Mouse (Mus musculus) bone marrow, adult 2 months (tissue): ENCODE data around the gene Hist1h4d. TPM values are rescaled to one million over a fixed set of nuclear protein-coding genes. Genes with fewer than 3 reads are reported as not detected.

Source experiments
- H3K27ac ChIP-seq: fragments of 200-500 bp; 2 replicates; pipeline ENCODE4 v1.5.1; 2012; ENCODE audit warnings: low read depth, mild to moderate bottlenecking, control low read depth, inconsistent platforms, low read length; ENCODE audit not compliant: control insufficient read depth, poor library complexity, insufficient read depth
- H3K4me1 ChIP-seq: fragments of 200-500 bp; 2 replicates; pipeline ENCODE4 v1.6.1; 2011; ENCODE audit warnings: low read length; ENCODE audit not compliant: control insufficient read depth, insufficient read depth
- H3K4me3 ChIP-seq: fragments of 200-500 bp; replicated peaks from 2 replicates; pipeline ENCODE3; 2011; ENCODE audit warnings: mild to moderate bottlenecking, low read depth, low read length, control low read depth; ENCODE audit not compliant: control insufficient read depth
- CTCF ChIP-seq: fragments of 200-500 bp; IDR thresholded peaks from 2 replicates; pipeline ENCODE4 v1.5.1; 2011; ENCODE audit warnings: low read length, control low read depth; ENCODE audit not compliant: control insufficient read depth, insufficient read depth
- POLR2A ChIP-seq: fragments of 200-500 bp; IDR thresholded peaks from 2 replicates; pipeline ENCODE4 v1.6.1; 2011; ENCODE audit warnings: low read depth, mild to moderate bottlenecking, control low read depth, low read length, borderline replicate concordance; ENCODE audit not compliant: control insufficient read depth
- WGBS: fragments of 180-500 bp; shearing (Covaris S2); methylation state at CpG from one replicate; pipeline ENCODE4 v1.1.7; 2018; 5-methylcytosine and 5-hydroxymethylcytosine counted together
- polyA plus RNA-seq: library from polyadenylated mRNA; stranded (reverse); fragments of >200 nt; gene quantifications from 2 replicates; pipeline ENCODE4 v1.2.4, GENCODE M21; 2011; ENCODE audit warnings: low replicate concordance; ENCODE audit not compliant: missing spikeins, insufficient read depth, insufficient read length

Gene Hist1h4d
- polyA plus RNA-seq, 1 experiment: 50.4 TPM

DNA sequence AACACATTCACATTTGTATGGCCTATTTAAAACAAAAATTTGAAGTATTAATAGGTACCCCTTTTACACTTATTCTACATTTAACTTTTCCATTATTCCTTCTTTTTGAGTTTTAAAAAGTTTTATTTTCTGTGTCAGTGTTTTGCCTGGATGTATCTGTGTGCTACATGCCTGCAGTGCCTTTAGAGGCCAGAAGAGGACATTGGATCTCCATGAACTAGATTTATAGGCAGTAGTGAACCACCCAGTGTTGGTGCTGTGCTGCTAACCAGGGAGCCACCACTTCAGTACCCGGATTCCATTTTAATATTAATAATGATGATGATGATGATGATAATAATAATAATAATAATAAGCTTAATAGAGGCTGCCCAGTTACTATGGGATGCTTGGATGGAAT is 49.3 kb downstream of the Hist1h4d start:
- TF ChIP-seq POLR2A (no peak), CTCF (no peak)
- Histone ChIP-seq H3K4me3 (no peak overlapping the region), H3K4me1 (no peaks in the 10 kb centered on the region), H3K27ac (no peak overlapping the region)
- WGBS: 14% methylated on average over 1 of the region's 1 CpGs

Other genes with a start within 250 kb of the Hist1h4d start
- 4.2 and 6.1 TPM in 2 replicates for gene Zfp322a, start 212.4 kb upstream of the Hist1h4d start, polyA plus RNA-seq
- gene Abt1, start 157.7 kb upstream of the Hist1h4d start, polyA plus RNA-seq: 8.5 and 10.4 TPM in 2 replicates
- gene Btn1a1, start 115.7 kb upstream of the Hist1h4d start, polyA plus RNA-seq: 0.87 and 3.1 TPM in 2 replicates
- gene Btn2a2, start 92.7 kb upstream of the Hist1h4d start, polyA plus RNA-seq: 0.47 TPM in 1 of 2 replicates, not detected in the other
- gene Hist1h4h, start 50.5 kb upstream of the Hist1h4d start, polyA plus RNA-seq: 23.3 and 39.5 TPM in 2 replicates
- 105 and 151 TPM in 2 replicates for gene Hist1h2af, start 47.7 kb upstream of the Hist1h4d start, polyA plus RNA-seq
- 16.1 and 17.7 TPM in 2 replicates for gene Hist1h3g, start 46.2 kb upstream of the Hist1h4d start, polyA plus RNA-seq
- 6.8 and 11.4 TPM in 2 replicates for gene Hist1h2bh, start 38.2 kb upstream of the Hist1h4d start, polyA plus RNA-seq
- 3.0 and 6.4 TPM in 2 replicates for gene Hist1h3f, start 37.5 kb upstream of the Hist1h4d start, polyA plus RNA-seq
- gene Hist1h4f, start 29.9 kb upstream of the Hist1h4d start, polyA plus RNA-seq: 114 and 284 TPM in 2 replicates
- gene Hist1h1d, start 28.3 kb upstream of the Hist1h4d start, polyA plus RNA-seq: 9.7 and 12.7 TPM in 2 replicates
- gene Hist1h3e, start 19.2 kb upstream of the Hist1h4d start, polyA plus RNA-seq: 5.3 and 12.9 TPM in 2 replicates
- 12.5 and 23.9 TPM in 2 replicates for gene Hist1h2ae, start 10.4 kb upstream of the Hist1h4d start, polyA plus RNA-seq
- 65.5 and 109 TPM in 2 replicates for gene Hist1h2bg, start 10.2 kb upstream of the Hist1h4d start, polyA plus RNA-seq
- 32.4 and 40.5 TPM in 2 replicates for gene Hist1h2bf, start 7.4 kb upstream of the Hist1h4d start, polyA plus RNA-seq
- gene Hist1h2ad, start 7.2 kb upstream of the Hist1h4d start, polyA plus RNA-seq: 2.6 and 4.3 TPM in 2 replicates
- 7.1 and 11.3 TPM in 2 replicates for gene Hist1h3d, start 5.8 kb upstream of the Hist1h4d start, polyA plus RNA-seq
- 9.2 and 11.8 TPM in 2 replicates for gene Hist1h2be, start 39.5 kb downstream of the Hist1h4d start, polyA plus RNA-seq
- gene Hist1h1e, start 41.0 kb downstream of the Hist1h4d start, polyA plus RNA-seq: 27.6 and 54.3 TPM in 2 replicates
- 2.0 and 3.7 TPM in 2 replicates for gene Hist1h2ac, start 102.3 kb downstream of the Hist1h4d start, polyA plus RNA-seq
- gene Hist1h2bc, start 102.6 kb downstream of the Hist1h4d start, polyA plus RNA-seq: 42.9 and 54.0 TPM in 2 replicates
- gene Hist1h1t, start 114.2 kb downstream of the Hist1h4d start, polyA plus RNA-seq: 3.9 TPM in 1 of 2 replicates, not detected in the other
- gene Hist1h4c, start 116.9 kb downstream of the Hist1h4d start, polyA plus RNA-seq: 7.1 and 15.1 TPM in 2 replicates
- gene Hfe, start 129.3 kb downstream of the Hist1h4d start, polyA plus RNA-seq: 4.0 and 4.5 TPM in 2 replicates
- gene Hist1h1c, start 157.2 kb downstream of the Hist1h4d start, polyA plus RNA-seq: 78.9 and 108 TPM in 2 replicates
- 42.2 and 62.6 TPM in 2 replicates for gene Hist1h3c, start 164.0 kb downstream of the Hist1h4d start, polyA plus RNA-seq
- 65.7 and 136 TPM in 2 replicates for gene Hist1h2bb, start 165.1 kb downstream of the Hist1h4d start, polyA plus RNA-seq
- gene Hist1h2ab, start 169.5 kb downstream of the Hist1h4d start, polyA plus RNA-seq: 30.3 and 31.4 TPM in 2 replicates
- gene Hist1h3b, start 170.7 kb downstream of the Hist1h4d start, polyA plus RNA-seq: 19.6 TPM in 1 of 2 replicates, not detected in the other
- 275 and 281 TPM in 2 replicates for gene Hist1h4b, start 175.4 kb downstream of the Hist1h4d start, polyA plus RNA-seq
- 62.7 and 98.3 TPM in 2 replicates for gene Hist1h4a, start 179.6 kb downstream of the Hist1h4d start, polyA plus RNA-seq
- gene Hist1h3a, start 180.8 kb downstream of the Hist1h4d start, polyA plus RNA-seq: 11.4 and 30.9 TPM in 2 replicates
- 38.3 and 41.6 TPM in 2 replicates for gene Hist1h1a, start 182.1 kb downstream of the Hist1h4d start, polyA plus RNA-seq
- not detected in 2 replicates for gene Trim38, start 188.3 kb downstream of the Hist1h4d start, polyA plus RNA-seq
- gene Slc17a2, start 225.4 kb downstream of the Hist1h4d start, polyA plus RNA-seq: 1.4 TPM in 1 of 2 replicates, not detected in the other